Mouse (Mus musculus) T-helper 1 cell (primary cell): Measurements from ENCODE around the gene Ism2.

Experiments
- in situ Hi-C: fragments of 300-600 bp; cut with MboI, MseI; formaldehyde crosslinking; loops from one replicate; pipeline ENCODE4 v1.15.1; 2025; ENCODE audit warnings: high pct_unique_total_duplicates

Ism2 gene

DNA sequence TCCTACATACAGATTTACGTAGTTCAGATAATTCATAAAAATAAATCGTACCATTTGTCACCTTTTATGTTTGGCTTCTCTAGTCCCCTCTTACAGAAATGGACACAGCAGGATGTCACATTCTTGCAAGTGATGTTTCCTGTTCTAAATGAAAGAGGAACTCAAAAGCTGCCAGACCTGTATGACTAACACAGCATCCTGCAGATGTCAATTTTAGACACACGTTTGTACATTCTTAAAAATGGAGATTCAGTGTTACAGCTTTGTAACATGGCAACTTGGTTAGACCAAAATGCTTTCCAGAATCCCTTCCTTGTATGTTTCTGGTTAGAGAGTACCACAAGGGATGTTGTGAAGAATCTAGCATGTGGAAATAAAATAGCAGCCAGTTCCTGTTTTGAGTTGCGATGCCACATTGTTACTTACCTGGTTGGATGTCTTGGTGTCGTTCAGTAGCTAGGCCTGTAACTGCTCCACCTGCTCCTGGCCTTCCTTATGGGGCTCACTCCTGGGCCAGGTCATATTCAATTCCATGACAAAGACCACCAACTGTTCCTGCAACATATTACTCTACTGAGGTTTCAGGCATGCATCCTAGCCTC is 62.5 kb downstream of the Ism2 start:
- in situ Hi-C loops = no loop called here

DNA sequence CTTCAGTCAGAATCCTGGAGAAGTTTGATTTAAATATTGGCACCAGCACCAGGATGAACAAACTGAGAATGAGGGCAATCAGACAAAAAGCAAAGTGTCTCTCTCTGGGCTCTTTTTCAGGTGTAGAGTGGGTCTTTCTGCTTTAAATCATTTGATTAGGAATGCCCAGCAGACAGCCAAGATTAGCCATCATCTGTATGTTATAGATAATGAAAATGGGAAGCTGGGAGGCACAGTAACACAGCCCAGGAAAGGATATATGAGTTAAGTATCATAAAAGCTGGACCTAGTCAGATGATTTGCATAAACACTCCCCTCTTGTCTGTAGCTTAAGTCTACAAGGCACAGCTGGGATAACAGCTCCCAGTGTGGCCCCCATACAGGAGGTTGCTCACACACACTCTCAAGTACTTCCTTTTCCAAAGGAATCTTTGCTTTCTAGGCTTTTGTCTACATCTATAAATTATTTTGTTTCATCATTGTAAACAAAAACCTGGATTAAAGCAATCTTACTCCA is 69.1 kb downstream of the Ism2 start:
- in situ Hi-C loops = no loop called here

DNA sequence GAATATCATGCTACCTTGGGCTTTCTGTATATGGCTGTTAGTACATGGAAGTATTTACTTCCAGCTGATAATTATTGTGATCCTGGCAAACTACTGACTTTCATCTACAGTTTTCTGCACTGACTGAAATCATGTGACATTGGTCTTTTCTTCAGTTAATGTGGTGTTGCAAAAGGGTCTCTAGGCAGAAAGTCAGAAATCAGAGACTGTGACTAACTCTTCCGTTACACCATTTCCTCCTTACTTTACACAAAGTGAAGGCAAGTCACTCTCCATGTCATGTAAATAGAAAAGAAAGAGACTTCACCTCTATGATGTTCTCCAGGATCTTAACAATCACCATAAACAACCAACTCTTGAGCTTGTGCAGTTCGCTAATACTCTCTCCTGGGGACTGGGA is 69.9 kb downstream of the Ism2 start:
- in situ Hi-C loops = no loop called here
